Mouse (Mus musculus): Measurements from ENCODE around the gene Aasdhppt. TPM values are rescaled to one million over a fixed set of nuclear protein-coding genes. Genes with fewer than 3 reads are reported as not detected.

Gene Aasdhppt
- polyA plus RNA-seq, 1 experiment: 5.4 TPM

DNA sequence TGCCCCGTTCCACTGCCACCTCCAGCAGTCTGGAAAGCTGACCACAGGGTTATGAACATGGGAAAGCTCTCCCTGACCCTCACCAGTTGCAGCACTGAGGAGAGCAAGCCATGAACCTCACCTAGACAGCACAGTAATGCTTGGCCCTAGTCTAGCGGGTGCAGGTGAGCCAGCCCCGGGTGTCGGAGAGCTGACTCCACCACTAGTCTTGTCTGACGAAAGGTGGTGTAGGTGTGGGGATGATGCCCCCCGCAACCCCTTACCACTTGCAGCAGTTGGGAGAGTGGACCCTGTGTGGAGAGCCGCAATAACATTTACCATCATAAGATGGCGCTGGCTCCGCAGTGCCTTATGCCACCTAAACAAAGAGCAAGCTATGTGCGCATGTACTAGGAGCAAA lies 50.2 kb downstream of the Aasdhppt start:
- Histone ChIP-seq H3K27me3 (replicated peaks; ENCODE audit: control insufficient read depth, insufficient read depth, low read length) (no peaks in the 10 kb centered on the region), H3K4me1 (ENCODE audit: control insufficient read depth, insufficient read depth, low read length) (no peaks in the 10 kb centered on the region), H3K4me3 (ENCODE audit: insufficient read depth, low read depth, low read length) (no peak overlapping the region), H3K27ac (ENCODE audit: insufficient read depth, low read depth, low read length) (no peak overlapping the region), H3K36me3 (ENCODE audit: control insufficient read depth, insufficient read depth, low read length) (no peaks in the 10 kb centered on the region)
- TF ChIP-seq CTCF (conservative IDR thresholded peaks at IDR 0.05; ENCODE audit: insufficient read depth, insufficient read length, low read depth, low read length) (no peak), POLR2A (IDR thresholded peaks at IDR 0.05; ENCODE audit: low read depth, low read length) (no peak)
- no peak for DNase-seq
- WGBS: 91% methylated on average over 10 of the region's 10 CpGs

Other genes starting within 250 kb of the Aasdhppt start
- 0.48 and 0.81 TPM in 2 replicates for gene Kbtbd3, start 362 bp upstream of the Aasdhppt start, polyA plus RNA-seq (2012; rRNA removed)
- gene Msantd4, start 67.1 kb upstream of the Aasdhppt start, polyA plus RNA-seq (2012; rRNA removed): 6.6 and 9.1 TPM in 2 replicates